Mouse (Mus musculus): ENCODE results near the gene Sh3bgrl3.

- no peak for TF ChIP-seq CTCF (IDR thresholded peaks at IDR 0.05; ENCODE audit: borderline replicate concordance, insufficient read depth, low read length)
- no peak for TF ChIP-seq POLR2A (IDR thresholded peaks at IDR 0.05; ENCODE audit: low read depth, low read length)
Observed at GRCm38 (mm10) chr4:134166906-134167305, 38.3 kb upstream of the Sh3bgrl3 start.
